In the genomic region with DNA sequence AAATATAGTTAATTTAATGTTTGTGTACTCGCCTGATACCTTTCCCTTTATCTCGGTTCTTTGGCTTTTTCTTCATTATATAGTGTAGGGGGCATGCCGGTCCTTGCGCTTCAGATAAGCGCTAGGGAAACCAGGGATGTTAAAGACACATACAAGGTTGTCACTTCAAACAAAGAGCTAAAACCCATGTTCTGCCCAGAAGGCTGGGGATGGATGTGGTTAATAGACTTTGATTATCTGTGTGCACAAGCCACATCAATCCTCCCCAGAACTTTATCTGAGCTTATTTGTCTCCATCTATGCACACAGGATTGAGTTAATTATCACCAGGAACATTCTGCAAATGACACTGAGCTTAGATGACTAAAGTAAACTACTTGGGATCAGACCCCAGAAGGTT, we compare ENCODE assay signal across 31 mouse cellular contexts. TPM values are rescaled to one million over a fixed set of nuclear protein-coding genes. Genes with fewer than 3 reads are reported as not detected.
A peak's percentile ranks its signal among the peaks of the same experiment; 100 is the strongest.
DNase-seq lines count a peak whose midpoint lies in the region; ATAC-seq and TF ChIP-seq lines count a peak whose summit lies in the region.
"Had no signal": no experiment of that assay in that cellular context is flagged by ENCODE, and none has a peak within 500 bp of the region (broad histone marks: within the 10 kb centered on the region; RNA-seq: fewer than 3 reads in every experiment).

No protein-coding gene starts in this region.

- H3K4me1 ChIP-seq in liver, embryonic 12.5 days, result peaks cover 23% of the 10 kb centered on the region
- peaks cover 4 to 13% of the 10 kb centered on the region in 2 experiments for H3K4me1 ChIP-seq in liver, embryonic 14.5 days (replicated peaks; ENCODE audit: control insufficient read depth in 2 of 2, insufficient read depth in 2 of 2, low read length in 1 of 2)
- H3K4me1 ChIP-seq: embryonic facial prominence, embryonic 10.5 days; embryonic facial prominence, embryonic 13.5 days; forebrain, embryonic 12.5 days; forebrain, embryonic 15.5 days; heart, embryonic 10.5 days; heart, embryonic 13.5 days had no signal

- no peak overlapping the region for H3K4me2 ChIP-seq in liver, embryonic 12.5 days
- H3K4me2 ChIP-seq in liver, embryonic 14.5 days (ENCODE audit: low read depth), result no peak overlapping the region
- H3K4me2 ChIP-seq: embryonic facial prominence, embryonic 13.5 days; forebrain, embryonic 12.5 days; forebrain, embryonic 15.5 days; heart, embryonic 13.5 days; hindbrain, embryonic 14.5 days had no signal

- H3K27ac ChIP-seq in liver, embryonic 12.5 days, result no peak overlapping the region
- H3K27ac ChIP-seq in liver, embryonic 14.5 days, result no peak overlapping the region
- H3K27ac ChIP-seq: embryonic facial prominence, embryonic 10.5 days; embryonic facial prominence, embryonic 13.5 days; forebrain, embryonic 12.5 days; forebrain, embryonic 15.5 days; heart, adult 2 months; heart, embryonic 10.5 days; heart, embryonic 13.5 days; hindbrain, embryonic 14.5 days; hindbrain, postnatal 0 days had no signal

- no peak for DNase-seq in liver
- DNase-seq in liver, embryonic 14.5 days (ENCODE audit: low read depth in 3 of 3, low spot score in 3 of 3), result no peak
- DNase-seq in c-Kit-positive CD71-positive TER-119-positive erythroid progenitor cells, embryonic 14.5 days (ENCODE audit: low spot score), result no peak
- DNase-seq in left cerebral cortex, adult 9 months (ENCODE audit: low spot score in 2 of 2), result no peak
- DNase-seq in embryo, embryonic 10 days (ENCODE audit: low spot score), result no peak
- DNase-seq: adrenal gland, postnatal 10 days; adrenal gland, postnatal 36 days; B cell, adult 2 months; cerebellum, adult 11 months; cerebellum, adult 2 months; cerebellum, adult 9-11 months; cerebellum, postnatal 25 days; embryo, embryonic 11 days; gastrocnemius, postnatal 10 days; gastrocnemius, postnatal 36 days; heart, adult 2 months; heart, postnatal 14 days; heart, postnatal 4 days had no signal

- no peak overlapping the region for H3K9ac ChIP-seq in liver, embryonic 12.5 days
- H3K9ac ChIP-seq in liver, embryonic 14.5 days (replicated peaks), result no peak overlapping the region
- H3K9ac ChIP-seq: embryonic facial prominence, embryonic 13.5 days; forebrain, embryonic 12.5 days; forebrain, embryonic 15.5 days; heart, embryonic 13.5 days; hindbrain, embryonic 14.5 days had no signal

- no peak for TF ChIP-seq CTCF in liver, embryonic 14.5 days (IDR thresholded peaks at IDR 0.05; ENCODE audit: low read depth)

- 40% methylated on average over 5 of the region's 5 CpGs for WGBS in liver, embryonic 12.5 days (ENCODE audit: insufficient replicate concordance)
- 19% methylated on average over 5 of the region's 5 CpGs for WGBS in liver, embryonic 14.5 days (ENCODE audit: insufficient replicate concordance)

- no peaks in the 10 kb centered on the region for H3K36me3 ChIP-seq in liver, embryonic 12.5 days
- H3K36me3 ChIP-seq in liver, embryonic 14.5 days (replicated peaks; ENCODE audit: control insufficient read depth, insufficient read depth, low read depth), result no peaks in the 10 kb centered on the region
- H3K36me3 ChIP-seq: embryonic facial prominence, embryonic 10.5 days; embryonic facial prominence, embryonic 13.5 days; forebrain, embryonic 12.5 days; forebrain, embryonic 15.5 days; heart, embryonic 10.5 days; heart, embryonic 13.5 days had no signal

- H3K9me3 ChIP-seq in liver, embryonic 12.5 days (replicated peaks), result no peaks in the 10 kb centered on the region
- no peaks in the 10 kb centered on the region for H3K9me3 ChIP-seq in liver, embryonic 14.5 days (ENCODE audit: control insufficient read depth, low read length)
- H3K9me3 ChIP-seq: embryonic facial prominence, embryonic 10.5 days; embryonic facial prominence, embryonic 13.5 days; forebrain, embryonic 12.5 days; forebrain, embryonic 15.5 days; heart, embryonic 10.5 days; heart, embryonic 13.5 days had no signal

- H3K27me3 ChIP-seq in liver, embryonic 12.5 days (replicated peaks), result no peaks in the 10 kb centered on the region
- no peaks in the 10 kb centered on the region for H3K27me3 ChIP-seq in liver, embryonic 14.5 days (ENCODE audit: control insufficient read depth, insufficient read depth, low read length)
- H3K27me3 ChIP-seq: CH12.LX; embryonic facial prominence, embryonic 13.5 days; forebrain, embryonic 12.5 days; forebrain, embryonic 15.5 days; heart, embryonic 13.5 days had no signal

- ATAC-seq in liver, embryonic 12.5 days, result peak; percentile 53
- ATAC-seq in liver, embryonic 14.5 days (ENCODE audit: insufficient read depth), result peak; percentile 64
- peak; percentile 47 for ATAC-seq in megakaryocyte progenitor cell, adult 5-6 weeks (replicated peaks; ENCODE audit: poor library complexity)
- ATAC-seq: activated CD4-positive, CD25-positive, alpha-beta regulatory T cell, adult 4 months; forebrain, embryonic 15.5 days; hindbrain, postnatal 0 days had no signal

- no peak overlapping the region for H3K4me3 ChIP-seq in liver, embryonic 12.5 days
- no peak overlapping the region for H3K4me3 ChIP-seq in liver, embryonic 14.5 days (ENCODE audit: insufficient read depth in 1 of 2, low read depth in 2 of 2, low read length in 2 of 2)
- H3K4me3 ChIP-seq: embryonic facial prominence, embryonic 10.5 days; embryonic facial prominence, embryonic 13.5 days; erythroblast, embryonic 14.5 days; forebrain, embryonic 12.5 days; forebrain, embryonic 15.5 days; heart, adult 2 months; heart, embryonic 10.5 days; heart, embryonic 13.5 days had no signal

- peak; percentile 54 for TF ChIP-seq EP300 in liver, embryonic 14.5 days (IDR thresholded peaks at IDR 0.05; ENCODE audit: low read depth)

RNA-seq across cellular contexts. Expression of a gene that starts 25.5 kb away (rescaled TPM):
- polyA plus RNA-seq in liver, embryonic 12.5 days (2016; fragmentation: Nextera tagmentation; extraction: Ambion mirVana), result 2.8 and 3.0 TPM in 2 replicates
- polyA plus RNA-seq in liver, embryonic 14.5 days (2012; rRNA removed), result 1.1 and 1.2 TPM in 2 replicates
- 2.7 and 3.2 TPM in 2 replicates for polyA plus RNA-seq in liver, embryonic 14.5 days (2014; fragmentation: Nextera tagmentation; extraction: Ambion mirVana)
- total RNA-seq in megakaryocyte progenitor cell, adult 5-6 weeks (2015), result 3.8 and 4.9 TPM in 2 replicates
- 2.3 and 4.1 TPM in 2 replicates for total RNA-seq in megakaryocyte progenitor cell, adult 5-6 weeks (2017)
- polyA plus RNA-seq: erythroblast, embryonic 14.5 days had no signal

RNA-seq across cellular contexts. Expression of a gene that starts 25.8 kb away (rescaled TPM):
- polyA plus RNA-seq in liver, embryonic 12.5 days (2016; fragmentation: Nextera tagmentation; extraction: Ambion mirVana), result 16.9 and 19.1 TPM in 2 replicates
- polyA plus RNA-seq in liver, embryonic 14.5 days (2012; rRNA removed), result 6.5 and 8.9 TPM in 2 replicates
- 10.9 and 11.7 TPM in 2 replicates for polyA plus RNA-seq in liver, embryonic 14.5 days (2014; fragmentation: Nextera tagmentation; extraction: Ambion mirVana)
- total RNA-seq in megakaryocyte progenitor cell, adult 5-6 weeks (2015), result 12.6 and 17.9 TPM in 2 replicates
- 24.9 and 34.4 TPM in 2 replicates for total RNA-seq in megakaryocyte progenitor cell, adult 5-6 weeks (2017)

RNA-seq across cellular contexts. Expression of a gene that starts 46.3 kb away (rescaled TPM):
- 156 and 159 TPM in 2 replicates for polyA plus RNA-seq in liver, embryonic 12.5 days (2016; fragmentation: Nextera tagmentation; extraction: Ambion mirVana)
- polyA plus RNA-seq in liver, embryonic 14.5 days (2012; rRNA removed), result 24.2 and 64.1 TPM in 2 replicates
- polyA plus RNA-seq in liver, embryonic 14.5 days (2014; fragmentation: Nextera tagmentation; extraction: Ambion mirVana), result 142 and 146 TPM in 2 replicates
- total RNA-seq in megakaryocyte progenitor cell, adult 5-6 weeks (2015), result 207 and 221 TPM in 2 replicates
- total RNA-seq in megakaryocyte progenitor cell, adult 5-6 weeks (2017), result 388 and 505 TPM in 2 replicates
